Mouse (Mus musculus): ENCODE measurements at regions not wholly inside any gene's neighbourhood (a gene's known extent, or its start where the extent isn't known, plus 50 kb on each side); places are given as distances from the start of the nearest gene placed in this dataset.

GRCm38 (mm10) chr12:106764516-106764915 lies 723.9 kb upstream of the 3110018I06Rik start:
- no peak for DNase-seq

- no peak for DNase-seq
Measured at GRCm38 (mm10) chr12:106773536-106773935, 714.9 kb upstream of the 3110018I06Rik start.

GRCm38 (mm10) chr12:106796596-106796995 lies 691.8 kb upstream of the 3110018I06Rik start:
- no peak for DNase-seq

GRCm38 (mm10) chr12:106819736-106820135 lies 668.7 kb upstream of the 3110018I06Rik start:
- no peak for DNase-seq

GRCm38 (mm10) chr12:106822311-106822710 lies 666.1 kb upstream of the 3110018I06Rik start:
- no peak for DNase-seq

- DNase-seq: no peak
Measured at GRCm38 (mm10) chr12:106828542-106828941, 659.9 kb upstream of the 3110018I06Rik start.

- no peak for DNase-seq
Measured at GRCm38 (mm10) chr12:106829323-106829722, 659.1 kb upstream of the 3110018I06Rik start.

- no peak for DNase-seq
Measured at GRCm38 (mm10) chr12:106835241-106835640, 653.2 kb upstream of the 3110018I06Rik start.

GRCm38 (mm10) chr12:106839618-106840017 lies 648.8 kb upstream of the 3110018I06Rik start:
- no peak for DNase-seq

GRCm38 (mm10) chr12:106840150-106840651 lies 648.2 kb upstream of the 3110018I06Rik start:
- no peak for DNase-seq

- no peak for DNase-seq
Measured at GRCm38 (mm10) chr12:106841996-106842395, 646.4 kb upstream of the 3110018I06Rik start.

GRCm38 (mm10) chr12:106842396-106842795 lies 646.0 kb upstream of the 3110018I06Rik start:
- DNase-seq: no peak

- DNase-seq: no peak
Measured at GRCm38 (mm10) chr12:106851666-106852065, 636.8 kb upstream of the 3110018I06Rik start.

GRCm38 (mm10) chr12:106852736-106853135 lies 635.7 kb upstream of the 3110018I06Rik start:
- DNase-seq: no peak

- DNase-seq: no peak
Measured at GRCm38 (mm10) chr12:106853711-106854240, 634.7 kb upstream of the 3110018I06Rik start.

GRCm38 (mm10) chr12:106855520-106855919 lies 632.9 kb upstream of the 3110018I06Rik start:
- DNase-seq: no peak

- no peak for DNase-seq
Measured at GRCm38 (mm10) chr12:106861638-106862037, 626.8 kb upstream of the 3110018I06Rik start.

- DNase-seq: no peak
Measured at GRCm38 (mm10) chr12:106864076-106864475, 624.4 kb upstream of the 3110018I06Rik start.

GRCm38 (mm10) chr12:106868036-106868435 lies 620.4 kb upstream of the 3110018I06Rik start:
- no peak for DNase-seq

- DNase-seq: peak; percentile 14
Measured at GRCm38 (mm10) chr12:106871481-106871880, 617.0 kb upstream of the 3110018I06Rik start.

GRCm38 (mm10) chr12:106872966-106873730 lies 615.3 kb upstream of the 3110018I06Rik start:
- DNase-seq: no peak

GRCm38 (mm10) chr12:106890319-106890718 lies 598.1 kb upstream of the 3110018I06Rik start:
- no peak for DNase-seq

- DNase-seq: no peak
Measured at GRCm38 (mm10) chr12:106894061-106894460, 594.4 kb upstream of the 3110018I06Rik start.

GRCm38 (mm10) chr12:106904202-106904601 lies 584.2 kb upstream of the 3110018I06Rik start:
- DNase-seq: peak; percentile 16
